In genomic region chr13:14018283-14018682, GRCm38 (mm10) we compare ENCODE assay signal across 13 mouse cellular contexts.
"Had no signal": no experiment of that assay in that cellular context is flagged by ENCODE, and none has a peak within 500 bp of the region (broad histone marks: within the 10 kb centered on the region; RNA-seq: fewer than 3 reads in every experiment).

No protein-coding gene starts in this region.

- H3K4me2 ChIP-seq: limb, embryonic 12.5 days; lung, embryonic 15.5 days; midbrain, embryonic 13.5 days; neural tube, embryonic 12.5 days had no signal

- H3K27me3 ChIP-seq: limb, embryonic 12.5 days; lung, embryonic 15.5 days; midbrain, embryonic 13.5 days; neural tube, embryonic 12.5 days had no signal

- ATAC-seq: midbrain, embryonic 13.5 days had no signal

- H3K4me3 ChIP-seq: limb, embryonic 12.5 days; lung, embryonic 15.5 days; midbrain, embryonic 13.5 days; myocyte; neural tube, embryonic 12.5 days had no signal

- H3K27ac ChIP-seq: kidney, postnatal 0 days; limb, embryonic 12.5 days; lung, embryonic 15.5 days; macrophage; midbrain, embryonic 13.5 days; neural tube, embryonic 12.5 days had no signal

- DNase-seq: kidney, adult 11 months; kidney, adult 9 months; kidney, postnatal 36 days; layer of hippocampus, adult 9-11 months; lung, postnatal 14 days; thymus, postnatal 36 days had no signal

- H3K9ac ChIP-seq: limb, embryonic 12.5 days; lung, embryonic 15.5 days; midbrain, embryonic 13.5 days; neural tube, embryonic 12.5 days had no signal

- H3K4me1 ChIP-seq: limb, embryonic 12.5 days; lung, embryonic 15.5 days; midbrain, embryonic 13.5 days; neural tube, embryonic 12.5 days had no signal

- H3K9me3 ChIP-seq: limb, embryonic 12.5 days; lung, embryonic 15.5 days; midbrain, embryonic 13.5 days; neural tube, embryonic 12.5 days had no signal
